Mouse (Mus musculus) forebrain, embryonic 16.5 days (tissue): ENCODE data around the gene Tstd1. TPM values are rescaled to one million over a fixed set of nuclear protein-coding genes. Genes with fewer than 3 reads are reported as not detected.

ENCODE experiments used
- ATAC-seq: fragments of 200-750 bp; cut with Nextera tagmentation; 2 replicates; pipeline ENCODE4 v1.8.0; 2017; ENCODE audit warnings: mild to moderate bottlenecking, moderate library complexity
- H3K27ac ChIP-seq: fragments of 300-500 bp; sonication (generic); 2 replicates; pipeline ENCODE4 v1.5.1; 2014; ENCODE audit warnings: low read length, control low read depth
- H3K27me3 ChIP-seq: fragments of 300-500 bp; sonication (generic); replicated peaks from 2 replicates; pipeline ENCODE4 v1.6.1; 2014; ENCODE audit warnings: low read length; ENCODE audit not compliant: control insufficient read depth, insufficient read depth
- H3K36me3 ChIP-seq: fragments of 300-500 bp; sonication (generic); 2 replicates; pipeline ENCODE4 v1.6.1; 2014; ENCODE audit not compliant: control insufficient read depth, insufficient read depth
- H3K4me1 ChIP-seq: fragments of 300-500 bp; sonication (generic); replicated peaks from 2 replicates; pipeline ENCODE4 v1.6.1; 2014; ENCODE audit warnings: low read length; ENCODE audit not compliant: control insufficient read depth, insufficient read depth
- H3K4me2 ChIP-seq: fragments of 300-500 bp; sonication (generic); 2 replicates; pipeline ENCODE4 v1.6.1; 2014; ENCODE audit warnings: mild to moderate bottlenecking, low read length, control low read depth
- H3K4me3 ChIP-seq: fragments of 300-500 bp; sonication (generic); replicated peaks from 2 replicates; pipeline ENCODE4 v1.5.1; 2014; ENCODE audit warnings: mild to moderate bottlenecking, low read length, control low read depth
- H3K9ac ChIP-seq: fragments of 300-500 bp; sonication (generic); replicated peaks from 2 replicates; pipeline ENCODE4 v1.6.1; 2014; ENCODE audit warnings: low read depth, low read length, control low read depth
- H3K9me3 ChIP-seq: fragments of 300-500 bp; sonication (generic); 2 replicates; pipeline ENCODE4 v1.6.1; 2016; ENCODE audit warnings: low read length; ENCODE audit not compliant: control insufficient read depth
- WGBS: fragments of 180-500 bp; shearing (Covaris S2); extraction: QIAGEN DNeasy Blood & Tissue Kit; methylation state at CpG from one replicate; pipeline ENCODE4 v1.1.7; 2014; 5-methylcytosine and 5-hydroxymethylcytosine counted together
- polyA plus RNA-seq: library from polyadenylated mRNA; unstranded; fragments of >200 nt; fragmentation: Nextera tagmentation; extraction: Ambion mirVana; gene quantifications from 2 replicates; pipeline ENCODE4 v1.2.1, GENCODE M21; 2015

Gene Tstd1
- polyA plus RNA-seq, 1 experiment from 2014 or later, result 10.1 TPM

DNA sequence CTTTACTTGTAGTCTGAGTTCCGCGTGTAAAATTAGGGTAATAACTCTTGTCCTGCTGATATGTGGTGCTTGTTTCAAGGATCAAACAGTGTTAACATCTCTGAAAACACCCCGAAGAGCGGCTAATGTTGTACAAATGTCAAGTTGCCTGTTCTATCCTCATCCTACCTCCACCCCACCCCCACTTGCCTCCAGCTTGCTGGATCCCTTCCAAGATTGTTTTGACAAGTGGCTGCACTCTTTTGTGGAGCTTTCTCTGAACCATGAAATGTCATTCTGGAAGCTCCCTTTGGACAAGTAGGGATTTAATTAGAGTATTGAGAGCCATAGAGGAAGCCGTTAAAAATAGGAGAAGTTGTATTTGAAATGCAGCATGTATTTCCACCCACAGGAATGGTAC, 41.1 kb downstream of the Tstd1 start:
- H3K4me2 ChIP-seq, result peak overlapping the region; percentile 4; the same call in 1 of the 2 replicates
- ATAC-seq, result peak; percentile 49; the same call in 1 of the 2 replicates
- 21% methylated on average over 5 of the region's 5 CpGs for WGBS
- no peak overlapping the region for H3K27ac ChIP-seq
- no peak overlapping the region for H3K9ac ChIP-seq
- no peaks in the 10 kb centered on the region for H3K27me3 ChIP-seq
- H3K9me3 ChIP-seq, result no peaks in the 10 kb centered on the region
- H3K36me3 ChIP-seq, result no peaks in the 10 kb centered on the region
- H3K4me1 ChIP-seq, result peaks cover 12% of the 10 kb centered on the region; the same call in 1 of the 2 replicates
- no peak overlapping the region for H3K4me3 ChIP-seq

DNA sequence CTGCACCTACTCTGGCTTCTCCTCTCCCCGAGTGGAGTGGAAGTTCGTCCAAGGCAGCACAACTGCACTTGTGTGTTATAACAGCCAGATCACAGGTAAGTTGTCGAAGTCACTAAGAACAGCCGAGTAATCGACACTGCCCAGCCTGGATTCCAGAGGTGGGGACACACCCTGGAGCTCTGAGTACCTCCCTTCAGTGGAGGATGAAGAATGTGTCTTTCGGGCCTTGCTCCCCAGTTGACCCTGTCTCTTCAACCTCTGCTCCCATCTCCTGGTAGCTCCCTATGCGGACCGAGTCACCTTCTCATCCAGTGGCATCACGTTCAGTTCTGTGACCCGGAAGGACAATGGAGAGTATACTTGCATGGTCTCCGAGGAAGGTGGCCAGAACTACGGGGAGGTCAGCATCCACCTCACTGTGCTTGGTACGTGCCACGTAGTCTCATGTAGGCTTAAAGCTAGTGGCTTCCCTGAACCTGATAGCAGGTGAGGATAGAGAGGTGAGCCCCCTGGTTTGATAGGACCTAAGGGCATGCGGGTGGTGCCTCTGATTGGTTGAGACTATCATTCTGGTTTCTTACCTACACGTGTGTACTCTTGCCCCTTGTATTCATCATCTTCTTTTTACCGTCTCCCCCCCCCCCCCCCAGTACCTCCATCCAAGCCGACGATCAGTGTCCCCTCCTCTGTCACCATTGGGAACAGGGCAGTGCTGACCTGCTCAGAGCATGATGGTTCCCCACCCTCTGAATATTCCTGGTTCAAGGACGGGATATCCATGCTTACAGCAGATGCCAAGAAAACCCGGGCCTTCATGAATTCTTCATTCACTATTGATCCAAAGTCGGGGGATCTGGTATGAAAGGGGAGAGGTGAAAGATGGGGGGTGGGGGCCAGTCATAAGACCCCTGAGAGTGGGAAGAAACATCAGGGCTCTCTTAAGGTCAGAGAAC, 42.2 kb downstream of the Tstd1 start:
- Histone ChIP-seq H3K36me3 (no peaks in the 10 kb centered on the region), H3K27me3 (no peaks in the 10 kb centered on the region), H3K4me1 (peaks cover 12% of the 10 kb centered on the region; the same call in 1 of the 2 replicates), H3K9me3 (no peaks in the 10 kb centered on the region), H3K4me2 (no peak overlapping the region), H3K27ac (no peak overlapping the region), H3K9ac (no peak overlapping the region), H3K4me3 (no peak overlapping the region)
- 87% methylated on average over 22 of the region's 22 CpGs for WGBS
- ATAC-seq, result no peak

GRCm38 (mm10) chr1:171463133-171463532, 44.5 kb downstream of the Tstd1 start:
- H3K36me3 ChIP-seq, result no peaks in the 10 kb centered on the region
- ATAC-seq, result no peak
- no peak overlapping the region for H3K4me3 ChIP-seq
- 90% methylated on average over 3 of the region's 3 CpGs for WGBS
- no peaks in the 10 kb centered on the region for H3K27me3 ChIP-seq
- no peaks in the 10 kb centered on the region for H3K9me3 ChIP-seq
- H3K9ac ChIP-seq, result no peak overlapping the region
- H3K4me2 ChIP-seq, result no peak overlapping the region
- no peak overlapping the region for H3K27ac ChIP-seq
- H3K4me1 ChIP-seq, result peaks cover 12% of the 10 kb centered on the region; the same call in 1 of the 2 replicates

DNA sequence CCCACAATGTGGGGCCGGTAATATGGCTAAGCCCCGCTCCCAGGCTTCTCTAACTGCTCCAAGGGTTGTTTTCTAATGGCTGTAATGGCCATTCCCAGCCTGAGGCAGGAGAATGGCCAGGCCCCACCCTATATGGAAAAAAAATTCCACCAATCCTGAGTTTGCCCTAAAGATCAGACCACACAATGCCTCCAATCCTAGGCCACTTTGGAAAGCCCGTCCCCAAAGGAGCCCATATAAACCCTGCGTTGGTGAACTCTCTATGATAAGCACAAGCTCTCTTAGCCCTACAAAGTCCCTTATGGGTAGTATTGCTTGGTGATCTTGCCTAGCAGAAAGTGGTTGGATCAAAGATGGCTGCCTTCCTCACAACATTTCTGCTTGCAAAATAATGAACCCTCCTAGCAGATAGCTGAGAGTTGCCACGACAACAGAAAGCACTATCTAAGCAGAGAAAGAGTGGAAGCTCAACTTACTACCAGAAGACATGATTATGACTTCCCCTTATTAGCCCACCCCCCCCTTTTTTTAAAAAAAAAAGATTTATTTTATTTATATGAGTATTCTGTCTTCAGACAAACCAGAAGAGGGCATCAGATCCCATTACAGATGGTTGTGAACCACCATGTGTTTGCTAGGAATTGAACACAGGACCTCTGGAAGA, 47.2 kb downstream of the Tstd1 start:
- no peaks in the 10 kb centered on the region for H3K36me3 ChIP-seq
- H3K4me1 ChIP-seq, result no peaks in the 10 kb centered on the region
- WGBS, result 92% methylated on average over 5 of the region's 5 CpGs
- ATAC-seq, result no peak
- no peak overlapping the region for H3K4me2 ChIP-seq
- no peak overlapping the region for H3K4me3 ChIP-seq
- no peak overlapping the region for H3K9ac ChIP-seq
- H3K27ac ChIP-seq, result no peak overlapping the region
- no peaks in the 10 kb centered on the region for H3K9me3 ChIP-seq
- no peaks in the 10 kb centered on the region for H3K27me3 ChIP-seq

DNA sequence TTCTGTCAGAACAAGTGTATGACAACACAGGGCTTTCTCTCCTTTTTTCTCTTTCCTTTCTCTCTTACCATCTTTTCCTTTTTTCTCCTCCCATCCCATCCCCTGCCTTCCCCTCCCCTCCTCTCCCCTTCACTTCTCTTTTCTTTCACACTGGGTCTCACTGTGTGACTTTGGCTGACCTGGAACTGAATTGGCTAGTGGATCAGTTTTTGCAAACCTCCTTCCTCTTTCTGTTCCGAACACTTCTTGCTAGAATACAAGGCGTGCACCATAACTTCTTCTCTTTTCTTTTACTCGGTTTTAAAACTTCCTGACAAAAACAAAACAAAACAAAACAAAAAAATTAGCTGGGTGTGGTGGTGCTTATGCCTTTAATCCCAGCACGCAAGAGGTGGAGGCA, 47.9 kb downstream of the Tstd1 start:
- H3K36me3 ChIP-seq, result no peaks in the 10 kb centered on the region
- no peak overlapping the region for H3K4me2 ChIP-seq
- H3K4me1 ChIP-seq, result no peaks in the 10 kb centered on the region
- H3K9me3 ChIP-seq, result no peaks in the 10 kb centered on the region
- ATAC-seq, result no peak
- WGBS, result 81% methylated on average over 4 of the region's 4 CpGs
- no peak overlapping the region for H3K4me3 ChIP-seq
- H3K27ac ChIP-seq, result no peak overlapping the region
- no peaks in the 10 kb centered on the region for H3K27me3 ChIP-seq
- H3K9ac ChIP-seq, result no peak overlapping the region

GRCm38 (mm10) chr1:171469678-171470077, 51.0 kb downstream of the Tstd1 start:
- WGBS, result 94% methylated on average over 3 of the region's 3 CpGs
- no peak for ATAC-seq
- no peaks in the 10 kb centered on the region for H3K4me1 ChIP-seq
- no peak overlapping the region for H3K4me3 ChIP-seq
- H3K36me3 ChIP-seq, result no peaks in the 10 kb centered on the region
- no peak overlapping the region for H3K4me2 ChIP-seq
- no peak overlapping the region for H3K9ac ChIP-seq
- H3K9me3 ChIP-seq, result no peaks in the 10 kb centered on the region
- no peak overlapping the region for H3K27ac ChIP-seq
- no peaks in the 10 kb centered on the region for H3K27me3 ChIP-seq

Other genes with a start within 250 kb of the Tstd1 start
- gene Pcp4l1, start 222.6 kb upstream of the Tstd1 start, polyA plus RNA-seq, result 7.1 and 7.9 TPM in 2 replicates
- 0.29 and 0.48 TPM in 2 replicates for gene Nr1i3, start 204.9 kb upstream of the Tstd1 start, polyA plus RNA-seq
- gene Tomm40l, start 196.4 kb upstream of the Tstd1 start, polyA plus RNA-seq, result 47.7 and 54.8 TPM in 2 replicates
- gene Apoa2, start 193.8 kb upstream of the Tstd1 start, polyA plus RNA-seq, result 1.4 and 2.3 TPM in 2 replicates
- 15.7 and 17.6 TPM in 2 replicates for gene Fcer1g, start 184.5 kb upstream of the Tstd1 start, polyA plus RNA-seq
- gene Adamts4, start 168.5 kb upstream of the Tstd1 start, polyA plus RNA-seq, result 7.2 and 7.6 TPM in 2 replicates
- 212 and 232 TPM in 2 replicates for gene Ndufs2, start 167.5 kb upstream of the Tstd1 start, polyA plus RNA-seq
- 111 and 114 TPM in 2 replicates for gene B4galt3, start 148.5 kb upstream of the Tstd1 start, polyA plus RNA-seq
- gene Ppox, start 137.7 kb upstream of the Tstd1 start, polyA plus RNA-seq, result 47.6 and 49.2 TPM in 2 replicates
- gene Usp21, start 130.9 kb upstream of the Tstd1 start, polyA plus RNA-seq, result 126 and 130 TPM in 2 replicates
- gene Ufc1, start 123.8 kb upstream of the Tstd1 start, polyA plus RNA-seq, result 93.5 and 102 TPM in 2 replicates
- gene Dedd, start 89.7 kb upstream of the Tstd1 start, polyA plus RNA-seq, result 55.5 and 61.7 TPM in 2 replicates
- 55.7 and 62.7 TPM in 2 replicates for gene Nit1, start 73.2 kb upstream of the Tstd1 start, polyA plus RNA-seq
- 118 and 156 TPM in 2 replicates for gene Pfdn2, start 73.2 kb upstream of the Tstd1 start, polyA plus RNA-seq
- 2.7 and 3.1 TPM in 2 replicates for gene Klhdc9, start 58.1 kb upstream of the Tstd1 start, polyA plus RNA-seq
- 0.67 and 1.1 TPM in 2 replicates for gene Nectin4, start 48.8 kb upstream of the Tstd1 start, polyA plus RNA-seq
- gene Arhgap30, start 29.9 kb upstream of the Tstd1 start, polyA plus RNA-seq, result 0.48 and 0.81 TPM in 2 replicates
- 207 and 226 TPM in 2 replicates for gene Usf1, start 7.6 kb upstream of the Tstd1 start, polyA plus RNA-seq
- gene F11r, start 18.7 kb downstream of the Tstd1 start, polyA plus RNA-seq, result 7.8 and 10.2 TPM in 2 replicates
- gene Alyref2, start 84.6 kb downstream of the Tstd1 start, polyA plus RNA-seq, result 32.6 and 33.2 TPM in 2 replicates
- gene Itln1, start 116.4 kb downstream of the Tstd1 start, polyA plus RNA-seq, result not detected in 2 replicates
- gene Cd244a, start 140.3 kb downstream of the Tstd1 start, polyA plus RNA-seq, result not detected in 2 replicates
- 0.20 TPM in 1 of 2 replicates, not detected in the other for gene Ly9, start 188.5 kb downstream of the Tstd1 start, polyA plus RNA-seq
- not detected in 2 replicates for gene Slamf7, start 234.2 kb downstream of the Tstd1 start, polyA plus RNA-seq